Comparison of ENCODE assay signal across 23 mouse cellular contexts in the genomic region with DNA sequence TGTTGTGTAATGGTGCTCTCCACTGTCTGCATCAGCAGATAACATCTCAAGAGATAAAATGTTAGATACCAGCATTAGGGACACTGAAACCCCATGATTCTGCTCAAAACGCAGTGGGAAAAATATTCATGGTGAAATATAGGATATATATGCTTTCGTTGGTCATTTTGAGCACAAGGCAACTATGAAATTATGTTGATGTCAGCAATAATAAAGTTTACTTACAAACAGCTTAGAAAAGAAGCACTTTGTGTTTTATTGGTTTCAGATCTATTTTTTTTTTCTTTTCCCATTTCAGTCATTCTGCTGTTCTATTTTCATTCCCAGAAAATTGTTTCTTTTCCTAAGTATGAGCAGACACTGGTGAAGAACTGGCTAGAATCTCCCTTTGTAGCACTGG. TPM values are rescaled to one million over a fixed set of nuclear protein-coding genes. Genes with fewer than 3 reads are reported as not detected.
DNase-seq lines count a peak whose midpoint lies in the region; TF ChIP-seq lines count a peak whose summit lies in the region.
"Had no signal": no experiment of that assay in that cellular context is flagged by ENCODE, and none has a peak within 500 bp of the region (broad histone marks: within the 10 kb centered on the region; RNA-seq: fewer than 3 reads in every experiment).

No protein-coding gene starts in this region.

- TF ChIP-seq RAD21 in CH12.LX (IDR thresholded peaks at IDR 0.05; ENCODE audit: low read depth, low read length), result no peak
- TF ChIP-seq RAD21 in MEL (IDR thresholded peaks at IDR 0.05; ENCODE audit: low read depth, low read length), result no peak

- H3K9me3 ChIP-seq in CH12.LX (replicated peaks; ENCODE audit: low read length), result no peaks in the 10 kb centered on the region
- no peaks in the 10 kb centered on the region for H3K9me3 ChIP-seq in ES-E14 (ENCODE audit: control insufficient read depth, insufficient read depth, low read depth, low read length)
- H3K9me3 ChIP-seq in MEL (replicated peaks; ENCODE audit: insufficient read depth, low read length), result no peaks in the 10 kb centered on the region
- H3K9me3 ChIP-seq: G1E had no signal

- peaks cover 4 to 21% of the 10 kb centered on the region in 2 experiments; a peak in 2 of 4 replicates for H3K4me1 ChIP-seq in CH12.LX (ENCODE audit: control insufficient read depth in 1 of 2, insufficient read depth in 2 of 2)
- no peaks in the 10 kb centered on the region; a peak in 1 of 4 replicates for H3K4me1 ChIP-seq in ES-E14 (ENCODE audit: control insufficient read depth in 2 of 2, insufficient read depth in 2 of 2, low read length in 2 of 2, poor library complexity in 1 of 2)
- peaks cover 4 to 5% of the 10 kb centered on the region in 2 experiments for H3K4me1 ChIP-seq in MEL (ENCODE audit: control insufficient read depth in 1 of 2, insufficient read depth in 2 of 2, low read length in 2 of 2)

- H3K36me3 ChIP-seq in CH12.LX (replicated peaks in 1 of 2; ENCODE audit: control insufficient read depth in 1 of 2, insufficient read depth in 1 of 2, low read length in 1 of 2), result peaks cover 0 to 27% of the 10 kb centered on the region in 2 experiments
- no peaks in the 10 kb centered on the region; the same call in 1 of the 2 replicates for H3K36me3 ChIP-seq in ES-E14 (ENCODE audit: control insufficient read depth, insufficient read depth, low read length, poor library complexity, severe bottlenecking)
- peaks cover 4 to 6% of the 10 kb centered on the region in 2 experiments; a peak in 3 of 4 replicates for H3K36me3 ChIP-seq in MEL (ENCODE audit: control insufficient read depth in 1 of 2, insufficient read depth in 2 of 2, low read length in 2 of 2)

- DNase-seq in left cerebral cortex, adult 2 months (ENCODE audit: extremely low spot score in 1 of 2, low spot score in 2 of 2), result no peak
- no peak for DNase-seq in left cerebral cortex, postnatal 25 days (ENCODE audit: low spot score in 2 of 2)
- DNase-seq in CH12.LX (ENCODE audit: extremely low read depth) (no peak), ES-E14 (ENCODE audit: low read depth, low spot score) (no peak), MEL (ENCODE audit: low read depth, low spot score) (no peak)
- DNase-seq in c-Kit-positive CD71-positive TER-119-positive erythroid progenitor cells, embryonic 14.5 days (ENCODE audit: low spot score), result no peak
- no peak for DNase-seq in heart, adult 11 months
- no peak for DNase-seq in thymus, postnatal 10 days (ENCODE audit: low spot score in 2 of 2)
- DNase-seq: adrenal gland, adult 2 months; adrenal gland, adult 8-10 months; adrenal gland, postnatal 10 days; adrenal gland, postnatal 14 days; adrenal gland, postnatal 25 days; adrenal gland, postnatal 36 days; B cell, adult 2 months; cerebellum, adult 11 months; cerebellum, adult 11-12 months; cerebellum, adult 18-20 months; cerebellum, adult 2 months; cerebellum, adult 8-10 months; cerebellum, adult 9-10 months had no signal

- intact Hi-C loops in left cerebral cortex, adult 2 months (cut with DNase I), result loop anchor here (10.0 kb wide), 1 partner anchor 261 kb away; no protein-coding TSS in a partner anchor
- intact Hi-C loops in left cerebral cortex, postnatal 25 days (cut with DNase I), result no loop called here

- dilution Hi-C loops in CH12.LX (cut with MboI; ENCODE audit: extremely low pct_ligation_motif_present, extremely low pct_unique_long_range_greater_than_20kb, low sequenced_read_pairs), result no loop called here

- H3K79me2 ChIP-seq in CH12.LX (replicated peaks; ENCODE audit: control insufficient read depth, extremely low read depth, insufficient read depth, poor library complexity, severe bottlenecking) (peaks cover 9% of the 10 kb centered on the region), MEL (ENCODE audit: control insufficient read depth, insufficient read depth, low read length, poor library complexity) (peaks cover 32% of the 10 kb centered on the region)

- no peak overlapping the region for H3K4me2 ChIP-seq in CH12.LX (ENCODE audit: insufficient read depth, low read depth, poor library complexity, severe bottlenecking)

- no peak for TF ChIP-seq POLR2A in CH12.LX (IDR thresholded peaks at IDR 0.05; ENCODE audit: low read depth, low read length)
- TF ChIP-seq POLR2A in MEL (IDR thresholded peaks at IDR 0.05; ENCODE audit: control insufficient read depth in 1 of 2, insufficient read depth in 1 of 2, low read depth in 1 of 2, low read length in 2 of 2, poor library complexity in 1 of 2), result no peak

- TF ChIP-seq EP300 in CH12.LX (IDR thresholded peaks at IDR 0.05; ENCODE audit: low read length) (no peak), MEL (IDR thresholded peaks at IDR 0.05; ENCODE audit: low read depth in 1 of 2, low read length in 2 of 2) (no peak)

- H3K27ac ChIP-seq in left cerebral cortex, adult 2 months, result 0 out of 2 replicates have a peak overlapping the region, but pooled peaks have one; percentile 12
- H3K27ac ChIP-seq in CH12.LX (ENCODE audit: insufficient read depth, low read depth) (no peak overlapping the region), ES-E14 (ENCODE audit: insufficient read depth, low read depth, low read length, poor library complexity, severe bottlenecking) (no peak overlapping the region), MEL (ENCODE audit: control insufficient read depth, low read depth, low read length) (no peak overlapping the region)

- no peak for TF ChIP-seq CTCF in left cerebral cortex, adult 2 months (IDR thresholded peaks at IDR 0.05)
- TF ChIP-seq CTCF in CH12.LX (conservative IDR thresholded peaks at IDR 0.05 in 1 of 2, IDR thresholded peaks at IDR 0.05 in 1 of 2; ENCODE audit: low read depth in 2 of 2, low read length in 2 of 2) (no peak), MEL (IDR thresholded peaks at IDR 0.05 in 2 of 3, conservative IDR thresholded peaks at IDR 0.05 in 1 of 3; ENCODE audit: control insufficient read depth in 1 of 3, insufficient read depth in 1 of 3, low read depth in 2 of 3, low read length in 3 of 3, poor library complexity in 1 of 3, severe bottlenecking in 1 of 3) (no peak)

- no peak overlapping the region for H3K9ac ChIP-seq in CH12.LX (ENCODE audit: insufficient read depth, low read depth)
- no peak overlapping the region for H3K9ac ChIP-seq in ES-E14 (ENCODE audit: insufficient read depth, low read depth, low read length, poor library complexity, severe bottlenecking)
- H3K9ac ChIP-seq in MEL (ENCODE audit: control insufficient read depth, low read depth, low read length, poor library complexity, severe bottlenecking), result no peak overlapping the region

- in situ Hi-C loops in CH12.LX (cut with MboI; ENCODE audit: low pct_ligation_motif_present, low pct_unique_long_range_greater_than_20kb, low sequenced_read_pairs) (loop anchor here (25.0 kb wide), 1 partner anchor 234 kb away; no protein-coding TSS in a partner anchor), ES-E14 (cut with MboI; ENCODE audit: low sequenced_read_pairs in 2 of 2, unreplicated experiment in 2 of 2) (no loop called here)

- H3K27me3 ChIP-seq in CH12.LX (replicated peaks) (no peaks in the 10 kb centered on the region), MEL (ENCODE audit: control insufficient read depth in 1 of 2, insufficient read depth in 2 of 2, low read length in 2 of 2) (no peaks in the 10 kb centered on the region)
- H3K27me3 ChIP-seq: Patski had no signal

- H3K4me3 ChIP-seq in left cerebral cortex, adult 2 months, result no peak overlapping the region
- H3K4me3 ChIP-seq in CH12.LX (replicated peaks in 1 of 3; ENCODE audit: low read depth in 2 of 3, low read length in 2 of 3, poor library complexity in 1 of 3), result no peak overlapping the region
- H3K4me3 ChIP-seq in ES-E14 (ENCODE audit: insufficient read depth in 1 of 2, low read depth in 1 of 2, low read length in 2 of 2, poor library complexity in 1 of 2, severe bottlenecking in 1 of 2), result no peak overlapping the region
- no peak overlapping the region for H3K4me3 ChIP-seq in MEL (ENCODE audit: control insufficient read depth in 1 of 2, insufficient read depth in 1 of 2, low read depth in 2 of 2, low read length in 2 of 2)

TF ChIP-seq in CH12.LX, 34 proteins besides CTCF, POLR2A, EP300 and RAD21:
- TF ChIP-seq NELFE (IDR thresholded peaks at IDR 0.05; ENCODE audit: low read depth, low read length) (no peak), MAFK (IDR thresholded peaks at IDR 0.05; ENCODE audit: insufficient replicate concordance, low read length) (peak; percentile 79; the same call in 1 of the 2 replicates), ZNF384 (IDR thresholded peaks at IDR 0.05; ENCODE audit: low read depth, low read length) (no peak)

TF ChIP-seq in ES-E14, 5 proteins besides CTCF, POLR2A, EP300 and RAD21:
- TF ChIP-seq ZC3H11A (IDR thresholded peaks at IDR 0.05; ENCODE audit: borderline replicate concordance, low read depth, low read length), result no peak
- TF ChIP-seq HCFC1 (IDR thresholded peaks at IDR 0.05; ENCODE audit: borderline replicate concordance, insufficient read depth, low read length), result no peak
- TF ChIP-seq MAFK (IDR thresholded peaks at IDR 0.05; ENCODE audit: insufficient read depth, low read depth, low read length), result peak; percentile 76
TF ChIP-seq in ES-E14: peak in this region for 1.

TF ChIP-seq in MEL, 35 proteins besides CTCF, POLR2A, EP300 and RAD21:
- TF ChIP-seq SIN3A (IDR thresholded peaks at IDR 0.05; ENCODE audit: low read length) (no peak), MAFK (IDR thresholded peaks at IDR 0.05; ENCODE audit: borderline replicate concordance, low read depth, low read length) (peak; percentile 68; the same call in 1 of the 2 replicates)
TF ChIP-seq in MEL: peak in this region for 1.

RNA-seq across cellular contexts. Expression of a gene that starts 34.1 kb away (rescaled TPM):
- 100 to 1,000 TPM; 145 to 150 TPM for total RNA-seq in left cerebral cortex, adult 2 months (2021)
- 100 to 1,000 TPM; 146 to 147 TPM for total RNA-seq in left cerebral cortex, postnatal 25 days (2021)
- total RNA-seq in CH12.LX (2012; rRNA removed) (34.4 and 41.8 TPM in 2 replicates), CH12.LX (2014; rRNA removed) (70.8 and 79.8 TPM in 2 replicates), ES-E14 (2012; rRNA removed) (73.6 and 106 TPM in 2 replicates), MEL (2012; rRNA removed) (59.1 and 62.1 TPM in 2 replicates)
- polyA plus RNA-seq in CH12.LX (2012; ENCODE audit: insufficient read length, low read depth) (59.7 and 60.0 TPM in 2 replicates), MEL (2012; ENCODE audit: insufficient read depth in 1 of 2, insufficient read length in 2 of 2, low read depth in 1 of 2, low replicate concordance in 2 of 2, missing spikeins in 1 of 2) (10 to 100 TPM; 46.5 to 86.6 TPM)
